Mouse (Mus musculus) E14TG2a.4 (cell line): ENCODE data around the gene Ppm1j.

Experiments used
- CTCF ChIP-seq: conservative IDR thresholded peaks from 2 replicates; pipeline ENCODE4 v1.5.1; 2014; ENCODE audit warnings: low read length
- POU5F1 ChIP-seq: IDR thresholded peaks from 2 replicates; pipeline ENCODE4 v1.6.1; 2014; ENCODE audit warnings: low read length, borderline replicate concordance

- TF ChIP-seq CTCF = no peak
- no peak for TF ChIP-seq POU5F1
Measured at GRCm38 (mm10) chr3:104820426-104820825, 39.6 kb downstream of the Ppm1j start.
